Mouse (Mus musculus) megakaryocyte, embryonic 14.5 days (primary cell): ENCODE results near the gene Ren1.

Experiments used
- FLI1 ChIP-seq: IDR thresholded peaks from 2 replicates; pipeline ENCODE4 v1.6.1; 2012; ENCODE audit warnings: low read length, inconsistent platforms, mixed read lengths
- GATA1 ChIP-seq: IDR thresholded peaks from 3 replicates; pipeline ENCODE4 v1.6.1; 2012; ENCODE audit warnings: mixed read lengths, low read length, inconsistent platforms, borderline replicate concordance

DNA sequence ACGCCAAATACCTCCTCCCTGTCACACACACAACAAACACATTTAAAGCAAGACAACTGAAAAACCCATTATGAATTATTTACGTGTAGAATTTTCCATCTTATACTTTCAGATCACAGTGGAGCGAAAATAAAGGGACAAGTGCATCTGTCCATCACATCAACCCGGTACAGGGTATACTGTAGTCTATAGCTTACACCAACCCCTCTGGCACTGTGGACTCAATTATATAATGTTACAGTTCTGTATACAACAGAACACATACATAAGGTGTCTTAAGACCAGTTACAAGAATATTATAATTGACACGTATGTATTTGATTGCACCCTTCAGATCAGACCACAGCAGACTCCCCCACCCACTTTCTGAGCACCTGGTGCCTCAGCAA lies 46.8 kb downstream of the Ren1 start:
- TF ChIP-seq GATA1 = no peak
- TF ChIP-seq FLI1 = no peak
